Mouse (Mus musculus) stomach, postnatal 0 days (tissue): ENCODE data around the gene Magi2.

Experiments used
- CTCF ChIP-seq: IDR thresholded peaks from 2 replicates; pipeline ENCODE4 v1.5.1; 2016; ENCODE audit warnings: antibody characterized with exemption, low read depth, mild to moderate bottlenecking, moderate library complexity
- EP300 ChIP-seq: optimal IDR thresholded peaks from 2 replicates; pipeline ENCODE3; 2016; ENCODE audit warnings: antibody characterized with exemption

- TF ChIP-seq CTCF = no peak
- TF ChIP-seq EP300 = no peak
Measured at GRCm38 (mm10) chr5:20598196-20598595, 1371.4 kb downstream of the Magi2 start.
